Comparison of ENCODE assay signal across 7 mouse cellular contexts in the genomic region with DNA sequence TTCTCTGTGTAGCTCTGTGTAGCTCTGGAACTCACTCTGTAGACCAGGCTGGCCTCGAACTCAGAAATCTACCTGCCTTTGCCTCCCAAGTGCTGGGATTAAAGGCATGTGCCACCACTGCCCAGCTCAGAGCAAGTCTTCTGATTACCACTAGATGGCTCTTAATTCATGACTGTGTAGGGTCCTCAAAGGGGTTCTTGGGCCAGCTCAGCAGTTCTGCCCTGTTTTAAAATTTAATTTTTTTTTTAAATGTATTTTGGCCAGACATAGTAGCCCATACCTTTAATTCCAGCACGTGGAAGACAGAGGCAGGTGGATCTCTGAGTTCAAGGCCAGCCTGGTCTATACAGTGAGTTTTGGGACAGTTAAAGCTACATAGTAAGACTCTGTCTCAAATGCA. TPM values are rescaled to one million over a fixed set of nuclear protein-coding genes. Genes with fewer than 3 reads are reported as not detected.
"Had no signal": no experiment of that assay in that cellular context is flagged by ENCODE, and none has a peak within 500 bp of the region (broad histone marks: within the 10 kb centered on the region; RNA-seq: fewer than 3 reads in every experiment).

No protein-coding gene starts in this region.

RNA-seq across cellular contexts. Expression of gene Pdia2, which starts 23.6 kb away (rescaled TPM):
- total RNA-seq: monocyte, adult 5-6 weeks; neutrophil, adult 5-6 weeks had no signal
- polyA plus RNA-seq: liver, adult 2 months; macrophage; neural tube, embryonic 13.5 days; thymus, adult 2 months had no signal

RNA-seq across cellular contexts. Expression of gene Rgs11, which starts 27.5 kb away (rescaled TPM):
- total RNA-seq: monocyte, adult 5-6 weeks had no signal

RNA-seq across cellular contexts. Expression of gene Arhgdig, which starts 32.3 kb away (rescaled TPM):
- total RNA-seq: liver, adult 2 months; megakaryocyte, adult 5-6 weeks; monocyte, adult 5-6 weeks; neutrophil, adult 5-6 weeks had no signal
- polyA plus RNA-seq: liver, adult 2 months; macrophage had no signal
